Mouse (Mus musculus) monocyte, adult 5-6 weeks (primary cell): ENCODE measurements around the gene Zfp709. TPM values are rescaled to one million over a fixed set of nuclear protein-coding genes. Genes with fewer than 3 reads are reported as not detected.
"Not testable (repeated sequence)": the region's sequence is repeated elsewhere in the genome, so short reads cannot be mapped to it uniquely, and the experiment has no call there.

ENCODE experiments used
- ATAC-seq: fragments of 153-309, 156-312 bp; replicated peaks from 2 replicates; pipeline ENCODE4 v1.8.0; 2017; ENCODE audit warnings: mild to moderate bottlenecking; ENCODE audit not compliant: low TSS enrichment, insufficient number of reproducible peaks, severe bottlenecking, poor library complexity, low FRiP score
- total RNA-seq: library from RNA; stranded (forward); fragments of 200-1000, 200-491, 200-594 nt; gene quantifications from 3 replicates; pipeline ENCODE4 v1.2.3, GENCODE M21; 2017

The Zfp709 gene
- 9.5 to 30.7 TPM (median 18.6 TPM) in 3 replicates for total RNA-seq

GRCm38 (mm10) chr8:71881618-71882274 lies at the start of gene Zfp709:
Gene Zfp709, plus strand, starts transcription at chr8:71882019.
- peak; percentile 96 for ATAC-seq

- ATAC-seq, result not testable (repeated sequence)
These were observed 43.6 kb upstream of the Zfp709 start for GRCm38 (mm10) chr8:71838207-71838606.

GRCm38 (mm10) chr8:71841201-71841817 lies 40.5 kb upstream of the Zfp709 start:
- not testable (repeated sequence) for ATAC-seq

- not testable (repeated sequence) for ATAC-seq
These were observed 39.3 kb upstream of the Zfp709 start for GRCm38 (mm10) chr8:71842476-71842875.

GRCm38 (mm10) chr8:71844453-71844852 lies 37.4 kb upstream of the Zfp709 start:
- ATAC-seq, result not testable (repeated sequence)

GRCm38 (mm10) chr8:71845993-71846483 lies 35.8 kb upstream of the Zfp709 start:
- ATAC-seq, result not testable (repeated sequence)

GRCm38 (mm10) chr8:71846745-71847144 lies 35.1 kb upstream of the Zfp709 start:
- ATAC-seq, result not testable (repeated sequence)

- not testable (repeated sequence) for ATAC-seq
These were observed 30.8 kb upstream of the Zfp709 start for GRCm38 (mm10) chr8:71851014-71851413.

GRCm38 (mm10) chr8:71853360-71853759 lies 28.5 kb upstream of the Zfp709 start:
- ATAC-seq, result not testable (repeated sequence)

GRCm38 (mm10) chr8:71856630-71857328 lies 25.0 kb upstream of the Zfp709 start:
- not testable (repeated sequence) for ATAC-seq

- ATAC-seq, result peak; percentile 63
These were observed 24.5 kb upstream of the Zfp709 start for GRCm38 (mm10) chr8:71857364-71857763.

- ATAC-seq, result not testable (repeated sequence)
These were observed 20.3 kb upstream of the Zfp709 start for GRCm38 (mm10) chr8:71861551-71861950.

GRCm38 (mm10) chr8:71862038-71862437 lies 19.8 kb upstream of the Zfp709 start:
- ATAC-seq, result not testable (repeated sequence)

GRCm38 (mm10) chr8:71900666-71901065 lies 18.8 kb downstream of the Zfp709 start:
- not testable (repeated sequence) for ATAC-seq

- ATAC-seq, result not testable (repeated sequence)
These were observed 21.3 kb downstream of the Zfp709 start for GRCm38 (mm10) chr8:71903084-71903483.

GRCm38 (mm10) chr8:71906809-71907208 lies 25.0 kb downstream of the Zfp709 start:
- no peak for ATAC-seq

- ATAC-seq, result no peak
These were observed 26.0 kb downstream of the Zfp709 start for GRCm38 (mm10) chr8:71907798-71908257.

GRCm38 (mm10) chr8:71908309-71909261 lies 26.8 kb downstream of the Zfp709 start, which contains the start of the genes Zfp882 and Zfp617:
Gene Zfp882, plus strand, starts transcription at chr8:71908608.
Gene Zfp617, plus strand, starts transcription at chr8:71908635.
- ATAC-seq, result peak; percentile 92
